Mouse (Mus musculus) midbrain, embryonic 16.5 days (tissue): ENCODE measurements around the gene Olfr432. TPM values are rescaled to one million over a fixed set of nuclear protein-coding genes. Genes with fewer than 3 reads are reported as not detected.

Experiments
- ATAC-seq: fragments of 200-750 bp; cut with Nextera tagmentation; 2 replicates; pipeline ENCODE4 v1.8.0; 2017; ENCODE audit warnings: moderate TSS enrichment
- H3K27ac ChIP-seq: fragments of 300-500 bp; sonication (generic); 2 replicates; pipeline ENCODE4 v1.5.1; 2014; ENCODE audit warnings: mild to moderate bottlenecking, low read length, mixed read lengths
- H3K27me3 ChIP-seq: fragments of 300-500 bp; sonication (generic); 2 replicates; pipeline ENCODE4 v1.6.1; 2014; ENCODE audit warnings: low read depth, low read length, mixed read lengths; ENCODE audit not compliant: control insufficient read depth, insufficient read depth
- H3K36me3 ChIP-seq: fragments of 300-500 bp; sonication (generic); 2 replicates; pipeline ENCODE4 v1.6.1; 2014; ENCODE audit warnings: mild to moderate bottlenecking, low read length, moderate library complexity, mixed read lengths; ENCODE audit not compliant: control insufficient read depth, insufficient read depth
- H3K4me1 ChIP-seq: fragments of 300-500 bp; sonication (generic); 2 replicates; pipeline ENCODE4 v1.6.1; 2014; ENCODE audit warnings: mild to moderate bottlenecking, low read length, mixed read lengths; ENCODE audit not compliant: control insufficient read depth, insufficient read depth
- H3K4me2 ChIP-seq: fragments of 300-500 bp; sonication (generic); 2 replicates; pipeline ENCODE4 v1.6.1; 2014; ENCODE audit warnings: mild to moderate bottlenecking, low read length, mixed read lengths
- H3K4me3 ChIP-seq: fragments of 300-500 bp; sonication (generic); 2 replicates; pipeline ENCODE4 v1.5.1; 2014; ENCODE audit warnings: low read depth, mild to moderate bottlenecking, low read length, moderate library complexity, mixed read lengths
- H3K9ac ChIP-seq: fragments of 300-500 bp; sonication (generic); 2 replicates; pipeline ENCODE4 v1.6.1; 2014; ENCODE audit warnings: low read depth, low read length, mixed read lengths
- H3K9me3 ChIP-seq: fragments of 300-500 bp; sonication (generic); replicated peaks from 2 replicates; pipeline ENCODE4 v1.6.1; 2014; ENCODE audit warnings: mild to moderate bottlenecking, low read length, mixed read lengths; ENCODE audit not compliant: control insufficient read depth, poor library complexity, severe bottlenecking
- WGBS: fragments of 180-500 bp; shearing (Covaris S2); extraction: QIAGEN DNeasy Blood & Tissue Kit; methylation state at CpG from one replicate; pipeline ENCODE4 v1.1.7; 2014; 5-methylcytosine and 5-hydroxymethylcytosine counted together
- polyA plus RNA-seq: library from polyadenylated mRNA; unstranded; fragments of >200 nt; fragmentation: Nextera tagmentation; extraction: Ambion mirVana; gene quantifications from 2 replicates; pipeline ENCODE4 v1.2.1, GENCODE M21; 2015

Gene Olfr432
- polyA plus RNA-seq, 1 experiment from 2014 or later = not detected

- 98% methylated on average over 2 of the region's 2 CpGs for WGBS
- H3K9ac ChIP-seq = no peak within 1 kb of the TSS
- no peak within 1 kb of the TSS for H3K4me2 ChIP-seq
- H3K27me3 ChIP-seq = no peaks in the 10 kb centered on the region
- no peak within 1 kb of the TSS for H3K4me3 ChIP-seq
- no peak within 1 kb of the TSS for H3K27ac ChIP-seq
- no peak for ATAC-seq
- no peaks in the 10 kb centered on the region for H3K4me1 ChIP-seq
- H3K9me3 ChIP-seq = no peaks in the 10 kb centered on the region
- no peaks in the 10 kb centered on the region for H3K36me3 ChIP-seq
Observed at GRCm38 (mm10) chr1:174084031-174084430, 35.0 kb downstream of the Olfr432 start, which contains the start of gene Olfr429. TSS of gene Olfr429 (plus strand) at chr1:174084331.

- H3K4me1 ChIP-seq = no peaks in the 10 kb centered on the region
- no peak for ATAC-seq
- 95% methylated on average over 1 of the region's 1 CpGs for WGBS
- H3K9ac ChIP-seq = no peak within 1 kb of the TSS
- H3K4me3 ChIP-seq = no peak within 1 kb of the TSS
- no peaks in the 10 kb centered on the region for H3K36me3 ChIP-seq
- no peak within 1 kb of the TSS for H3K27ac ChIP-seq
- no peaks in the 10 kb centered on the region for H3K9me3 ChIP-seq
- H3K27me3 ChIP-seq = no peaks in the 10 kb centered on the region
- H3K4me2 ChIP-seq = no peak within 1 kb of the TSS
Observed at GRCm38 (mm10) chr1:174096591-174096990, 47.6 kb downstream of the Olfr432 start, which contains the start of gene Olfr427. TSS of gene Olfr427 (plus strand) at chr1:174096891.

GRCm38 (mm10) chr1:174103735-174104134 lies 54.7 kb downstream of the Olfr432 start:
- no peak for ATAC-seq
- Histone ChIP-seq H3K9ac (no peak overlapping the region), H3K9me3 (no peaks in the 10 kb centered on the region), H3K4me1 (no peaks in the 10 kb centered on the region), H3K4me2 (no peak overlapping the region), H3K4me3 (no peak overlapping the region), H3K27ac (no peak overlapping the region), H3K36me3 (no peaks in the 10 kb centered on the region), H3K27me3 (no peaks in the 10 kb centered on the region)
- 70% methylated on average over 2 of the region's 2 CpGs for WGBS

Other genes with a start within 250 kb of the Olfr432 start
- gene Ifi211, start 136.2 kb upstream of the Olfr432 start, polyA plus RNA-seq = 0.24 and 0.45 TPM in 2 replicates
- gene Mndal, start 106.7 kb upstream of the Olfr432 start, polyA plus RNA-seq = 1.1 and 1.2 TPM in 2 replicates
- gene Ifi203, start 106.5 kb upstream of the Olfr432 start, polyA plus RNA-seq = 0.35 and 0.47 TPM in 2 replicates
- gene Ifi202b, start 66.5 kb upstream of the Olfr432 start, polyA plus RNA-seq = 0.10 TPM in 1 of 2 replicates, not detected in the other
- gene Ifi205, start 17.4 kb upstream of the Olfr432 start, polyA plus RNA-seq = not detected in 2 replicates
- not detected in 2 replicates for gene Olfr433, start 8.5 kb upstream of the Olfr432 start, polyA plus RNA-seq
- not detected in 2 replicates for gene Olfr430, start 17.4 kb downstream of the Olfr432 start, polyA plus RNA-seq
- not detected in 2 replicates for gene Olfr429, start 35.1 kb downstream of the Olfr432 start, polyA plus RNA-seq
- gene Olfr427, start 47.7 kb downstream of the Olfr432 start, polyA plus RNA-seq = not detected in 2 replicates
- gene Olfr231, start 72.0 kb downstream of the Olfr432 start, polyA plus RNA-seq = not detected in 2 replicates
- gene Olfr424, start 82.3 kb downstream of the Olfr432 start, polyA plus RNA-seq = not detected in 2 replicates
- gene Olfr420, start 106.4 kb downstream of the Olfr432 start, polyA plus RNA-seq = not detected in 2 replicates
- gene Spta1, start 123.6 kb downstream of the Olfr432 start, polyA plus RNA-seq = 0.06 and 0.16 TPM in 2 replicates
- not detected in 2 replicates for gene Olfr419, start 202.9 kb downstream of the Olfr432 start, polyA plus RNA-seq